Mouse (Mus musculus) CD8-positive naive resting alpha-beta T cell, adult 2 months (primary cell): ENCODE data around the gene Acot5.
"Not testable (repeated sequence)": the region's sequence is repeated elsewhere in the genome, so short reads cannot be mapped to it uniquely, and the experiment has no call there.

Source experiments
- DNase-seq, 2 experiments: peaks; one replicate each; pipeline ENCODE4 v3.0.0; 2022; ENCODE audit warnings: low read depth in 2 of 2, low spot score in 2 of 2

The Acot5 gene

GRCm38 (mm10) chr12:84068986-84069385 lies at the start of gene Acot5:
TSS of gene Acot5 (plus strand) at chr12:84069325.
- no peak for DNase-seq

DNA sequence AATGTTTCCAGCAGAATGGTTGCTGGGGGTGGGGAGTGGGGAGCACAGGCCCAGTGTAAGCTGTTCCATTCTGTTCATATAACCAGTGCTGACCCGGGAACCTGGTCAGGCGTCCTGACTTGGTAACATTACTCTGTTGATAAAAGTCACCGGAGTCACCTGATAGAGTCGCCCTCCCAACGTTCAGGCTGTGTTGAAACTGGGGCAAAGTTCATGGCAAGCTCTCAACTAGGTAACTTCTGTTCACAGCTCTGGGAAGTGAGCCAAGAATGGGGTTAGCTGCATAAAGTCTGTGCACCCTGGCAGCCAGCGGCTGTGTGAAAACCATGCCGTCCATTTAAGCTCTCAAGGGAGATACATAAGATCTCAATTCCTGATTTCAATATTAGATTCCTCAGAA lies 48.6 kb upstream of the Acot5 start:
- not testable (repeated sequence) for DNase-seq

- DNase-seq, result not testable (repeated sequence)
These were observed 46.9 kb upstream of the Acot5 start for GRCm38 (mm10) chr12:84022266-84022665.

DNA sequence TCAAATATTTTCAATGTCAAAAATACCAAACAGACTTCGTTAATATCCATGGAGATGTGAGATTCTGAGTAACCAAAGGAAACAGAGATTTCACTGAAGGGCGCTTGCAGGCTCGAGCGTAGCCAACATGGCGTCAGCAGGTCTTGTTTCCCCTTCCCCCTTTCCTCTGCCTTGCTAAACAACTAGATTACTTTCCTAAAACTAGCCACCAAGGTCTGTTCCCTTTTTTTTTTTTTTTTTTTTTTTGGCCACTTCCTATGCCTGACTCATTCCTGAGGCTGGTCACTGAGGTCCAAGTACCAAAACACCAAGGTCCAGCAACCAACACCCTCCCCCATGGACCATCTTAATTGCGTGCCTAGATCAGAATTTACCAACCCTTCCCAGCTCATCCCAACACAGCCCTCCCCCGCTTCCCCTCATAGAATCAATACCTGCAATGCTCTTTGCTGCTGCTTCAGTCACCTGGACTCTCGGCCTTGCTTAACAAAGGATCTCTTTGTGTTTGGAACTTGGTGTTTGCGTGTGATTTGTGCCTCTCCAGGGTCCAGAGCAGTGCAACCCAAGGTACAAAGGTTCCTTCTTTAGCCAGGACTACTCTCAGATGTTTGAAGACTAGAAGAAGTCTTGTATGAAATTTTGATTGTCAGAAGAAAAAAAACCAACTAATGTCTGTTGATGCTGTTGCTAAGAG lies 45.9 kb upstream of the Acot5 start:
- DNase-seq, result no peak

- no peak for DNase-seq
These were observed 43.2 kb upstream of the Acot5 start for GRCm38 (mm10) chr12:84025888-84026287.

DNA sequence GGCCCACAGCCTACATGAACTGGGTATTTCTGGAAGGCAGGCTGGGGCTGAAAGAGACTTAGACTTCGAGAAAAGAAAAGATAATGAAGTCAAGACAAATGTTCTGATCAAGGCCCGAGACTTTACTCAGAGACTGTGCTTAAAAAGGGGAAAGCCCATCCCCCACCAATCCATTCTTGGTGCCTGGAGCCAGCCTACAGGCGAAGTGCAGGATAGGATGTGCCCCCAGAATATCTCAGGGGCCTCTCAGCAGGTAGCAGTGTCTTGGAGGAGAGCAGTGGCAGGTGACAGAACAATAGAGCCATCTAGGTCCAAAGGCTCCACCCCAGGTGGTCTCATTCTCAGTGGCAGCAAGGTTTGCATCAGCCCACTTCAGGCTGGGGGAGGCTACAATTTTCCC lies 40.8 kb upstream of the Acot5 start:
- DNase-seq, result not testable (repeated sequence)

DNA sequence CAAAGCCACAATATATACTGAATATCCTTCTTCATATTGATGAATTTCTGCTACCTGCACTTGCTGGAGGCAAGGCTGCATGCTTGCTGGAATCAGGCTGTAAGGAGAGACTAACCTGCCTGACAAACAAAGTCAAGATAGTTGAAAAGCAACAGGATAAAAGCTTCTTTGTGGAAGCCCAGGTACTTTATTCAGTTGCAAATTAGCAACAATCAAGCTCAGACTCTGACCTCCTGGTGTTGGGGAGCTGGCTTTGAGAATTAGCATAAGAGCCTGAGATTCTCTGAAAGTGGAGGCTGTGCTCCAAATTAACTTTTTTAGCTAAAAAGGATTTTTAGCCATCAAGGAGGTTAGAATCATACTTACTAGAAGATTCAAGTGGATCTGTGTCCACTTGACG lies 40.1 kb upstream of the Acot5 start:
- not testable (repeated sequence) for DNase-seq

DNA sequence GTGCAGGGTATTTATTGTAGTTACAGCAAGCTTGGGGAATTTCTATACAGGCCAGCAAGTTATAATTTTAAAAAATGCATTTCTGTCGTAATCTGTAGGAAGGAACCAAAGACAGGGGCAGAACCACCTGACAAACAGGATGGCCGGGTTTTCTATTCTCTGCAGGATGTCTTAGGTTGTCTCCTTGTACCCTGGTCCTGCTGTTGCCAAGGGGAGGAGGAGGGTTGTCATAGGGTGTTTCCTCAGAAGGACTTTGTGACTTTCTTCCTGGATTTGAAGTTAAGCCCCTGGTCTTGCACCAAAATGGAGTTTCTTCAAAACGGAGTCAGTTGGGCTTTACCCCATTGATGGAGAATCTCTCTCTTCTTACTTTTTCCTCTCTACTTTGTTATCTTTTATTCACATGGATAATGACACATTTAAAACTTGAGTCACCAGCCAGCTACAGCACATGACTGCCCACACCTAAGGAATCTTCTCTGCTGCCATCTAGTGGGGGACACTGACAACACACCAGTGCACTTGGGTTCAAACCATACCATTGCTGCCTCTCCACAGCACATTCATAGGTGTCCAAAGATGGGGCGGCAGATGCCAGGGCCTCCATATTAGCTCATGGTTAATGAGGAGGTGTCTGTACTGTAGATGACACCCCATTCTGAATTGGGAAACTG lies 38.3 kb upstream of the Acot5 start:
- DNase-seq, result peak; percentile 58 to 78

GRCm38 (mm10) chr12:84032854-84033253 lies 36.3 kb upstream of the Acot5 start:
- DNase-seq, result no peak

DNA sequence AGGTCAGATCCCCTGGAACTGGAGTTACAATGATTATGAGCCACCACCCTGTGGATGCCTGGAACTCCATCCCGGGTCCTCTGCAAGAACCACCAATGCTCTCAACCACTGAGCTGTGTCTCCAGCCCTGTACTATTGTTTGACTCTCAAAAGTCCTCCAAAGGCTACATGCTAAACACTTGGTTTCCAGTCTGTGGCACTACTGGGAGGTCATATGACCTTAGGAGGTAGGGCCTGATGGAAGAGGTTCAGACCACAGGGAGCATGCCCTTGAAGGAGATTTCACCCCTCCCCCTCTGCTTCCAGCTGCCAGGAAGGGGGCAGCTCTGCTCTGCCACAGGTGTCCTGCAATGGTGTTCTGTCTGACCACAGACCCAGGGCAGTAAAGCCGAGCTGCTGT lies 35.8 kb upstream of the Acot5 start:
- DNase-seq, result not testable (repeated sequence)

DNA sequence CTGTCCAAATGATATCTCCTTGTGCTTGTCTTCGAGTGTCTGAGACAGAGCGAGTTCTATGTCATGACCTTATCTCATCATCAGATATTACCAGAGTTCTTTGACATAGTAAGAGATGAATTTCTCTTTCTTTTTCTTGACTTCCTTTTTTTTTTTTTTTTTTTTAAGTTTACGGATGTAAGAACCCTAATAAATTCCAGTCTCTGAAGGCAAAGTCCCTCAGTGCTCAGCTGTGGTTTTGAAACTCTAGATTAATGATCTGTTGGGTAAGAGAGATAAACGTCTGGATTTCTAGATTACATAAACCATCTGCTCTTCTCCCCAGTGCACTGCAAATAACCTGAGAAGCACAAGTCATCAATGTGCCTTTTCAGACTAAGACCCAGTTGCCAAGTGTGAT lies 35.0 kb upstream of the Acot5 start:
- DNase-seq, result no peak

DNA sequence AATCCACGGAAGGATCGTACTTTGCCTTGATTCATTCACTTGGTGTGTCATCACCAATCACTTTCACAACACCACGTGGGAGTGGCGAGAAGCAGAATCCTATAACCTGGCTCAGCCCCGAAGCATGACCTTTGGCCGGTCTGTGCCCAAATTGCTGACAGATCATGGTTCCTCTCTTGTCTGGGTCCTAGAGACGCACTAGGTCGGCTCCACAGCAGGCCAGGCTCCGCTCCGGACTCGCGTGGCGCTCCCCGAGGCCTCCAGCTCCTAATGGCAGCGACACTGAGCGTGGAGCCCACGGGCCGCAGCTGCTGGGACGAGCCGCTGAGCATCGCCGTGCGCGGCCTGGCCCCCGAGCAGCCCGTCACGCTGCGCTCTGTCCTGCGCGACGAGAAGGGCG lies 30.9 kb upstream of the Acot5 start, which contains the start of gene Acot4:
Gene Acot4, plus strand, starts transcription at position 139 of the 400 bp plus-strand sequence.
- DNase-seq, result not testable (repeated sequence)

DNA sequence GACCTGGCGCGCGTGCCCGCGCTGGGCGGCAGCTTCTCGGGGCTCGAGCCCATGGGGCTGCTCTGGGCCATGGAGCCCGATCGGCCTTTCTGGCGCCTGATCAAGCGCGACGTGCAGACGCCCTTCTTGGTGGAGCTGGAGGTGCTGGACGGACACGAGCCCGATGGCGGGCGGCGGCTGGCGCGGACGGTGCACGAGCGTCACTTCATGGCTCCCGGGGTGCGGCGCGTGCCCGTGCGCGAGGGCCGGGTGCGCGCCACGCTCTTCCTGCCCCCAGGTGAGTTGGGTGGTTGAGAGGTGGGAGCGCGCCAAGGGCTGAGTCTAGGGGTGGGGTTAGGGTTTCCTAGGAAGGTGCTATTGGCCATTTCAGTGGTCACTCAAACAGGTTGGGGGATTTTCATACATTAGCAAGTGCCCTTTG lies 30.4 kb upstream of the Acot5 start, which contains the start of gene Gm49366:
Gene Gm49366, plus strand, starts transcription at position 245 of the 421 bp plus-strand sequence.
- not testable (repeated sequence) for DNase-seq

DNA sequence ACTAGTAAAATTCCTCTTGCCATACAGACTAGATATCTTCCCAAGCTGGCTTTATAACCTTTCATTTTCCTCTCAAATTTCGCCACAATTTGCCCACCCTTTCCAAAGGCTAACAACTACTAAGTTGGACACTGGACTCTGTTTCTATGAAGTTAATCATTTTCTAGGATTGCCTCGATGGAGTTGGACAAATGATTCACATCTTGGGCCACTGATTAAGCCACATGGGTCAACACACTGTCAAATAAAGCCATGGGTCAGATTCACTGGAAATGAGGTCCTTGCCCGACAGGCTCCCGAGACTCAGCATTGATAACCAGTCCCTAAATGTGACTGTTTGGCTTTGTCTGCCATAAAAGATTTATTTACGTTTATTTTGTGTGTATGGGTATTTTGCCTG lies 26.9 kb upstream of the Acot5 start:
- DNase-seq, result no peak

- no peak for DNase-seq
These were observed 25.1 kb upstream of the Acot5 start for GRCm38 (mm10) chr12:84044045-84044444.

- no peak for DNase-seq
These were observed 22.2 kb upstream of the Acot5 start for GRCm38 (mm10) chr12:84046906-84047305.

GRCm38 (mm10) chr12:84050744-84051143 lies 18.4 kb upstream of the Acot5 start:
- DNase-seq, result not testable (repeated sequence)

- DNase-seq, result no peak
These were observed 17.1 kb upstream of the Acot5 start, which contains the start of gene Acot3 for GRCm38 (mm10) chr12:84051937-84052474. TSS of gene Acot3 (plus strand) at chr12:84052144.

- DNase-seq, result no peak
These were observed 16.5 kb upstream of the Acot5 start for GRCm38 (mm10) chr12:84052609-84053008.

- DNase-seq, result no peak
These were observed 16.0 kb upstream of the Acot5 start for GRCm38 (mm10) chr12:84053173-84053572.

DNA sequence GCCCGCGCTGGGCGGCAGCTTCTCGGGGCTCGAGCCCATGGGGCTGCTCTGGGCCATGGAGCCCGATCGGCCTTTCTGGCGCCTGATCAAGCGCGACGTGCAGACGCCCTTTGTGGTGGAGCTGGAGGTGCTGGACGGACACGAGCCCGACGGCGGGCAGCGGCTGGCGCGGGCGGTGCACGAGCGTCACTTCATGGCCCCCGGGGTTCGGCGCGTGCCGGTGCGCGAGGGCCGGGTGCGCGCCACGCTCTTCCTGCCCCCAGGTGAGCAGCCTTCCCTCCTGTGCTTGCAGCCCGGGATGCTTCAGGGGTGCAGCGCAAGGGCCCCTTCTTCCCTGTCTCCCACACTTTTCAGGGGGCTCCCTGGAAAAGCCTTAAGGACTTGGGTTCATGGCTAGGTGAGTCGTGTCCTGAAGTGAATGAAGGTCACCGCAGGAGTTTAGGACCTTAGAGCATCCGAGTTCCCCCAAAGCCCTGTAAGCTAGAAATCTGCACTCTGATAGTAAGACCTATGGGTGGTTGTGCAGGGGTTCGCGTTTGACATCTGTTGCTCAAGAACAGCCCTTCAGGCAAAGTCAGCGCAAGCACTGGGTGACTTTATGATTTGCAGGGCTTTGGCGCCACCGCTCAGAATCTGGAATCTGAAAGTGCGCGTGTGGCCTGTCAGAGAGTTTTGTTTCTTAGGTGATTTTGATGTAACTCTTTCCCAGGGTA lies 15.3 kb upstream of the Acot5 start:
- DNase-seq, result no peak
